Mouse (Mus musculus) bone marrow, adult 2 months (tissue): ENCODE data around the gene Mtln.

Experiments
- CTCF ChIP-seq: fragments of 200-500 bp; IDR thresholded peaks from 2 replicates; pipeline ENCODE4 v1.5.1; 2011; ENCODE audit warnings: low read length, control low read depth; ENCODE audit not compliant: control insufficient read depth, insufficient read depth
- POLR2A ChIP-seq: fragments of 200-500 bp; IDR thresholded peaks from 2 replicates; pipeline ENCODE4 v1.6.1; 2011; ENCODE audit warnings: low read depth, mild to moderate bottlenecking, control low read depth, low read length, borderline replicate concordance; ENCODE audit not compliant: control insufficient read depth

DNA sequence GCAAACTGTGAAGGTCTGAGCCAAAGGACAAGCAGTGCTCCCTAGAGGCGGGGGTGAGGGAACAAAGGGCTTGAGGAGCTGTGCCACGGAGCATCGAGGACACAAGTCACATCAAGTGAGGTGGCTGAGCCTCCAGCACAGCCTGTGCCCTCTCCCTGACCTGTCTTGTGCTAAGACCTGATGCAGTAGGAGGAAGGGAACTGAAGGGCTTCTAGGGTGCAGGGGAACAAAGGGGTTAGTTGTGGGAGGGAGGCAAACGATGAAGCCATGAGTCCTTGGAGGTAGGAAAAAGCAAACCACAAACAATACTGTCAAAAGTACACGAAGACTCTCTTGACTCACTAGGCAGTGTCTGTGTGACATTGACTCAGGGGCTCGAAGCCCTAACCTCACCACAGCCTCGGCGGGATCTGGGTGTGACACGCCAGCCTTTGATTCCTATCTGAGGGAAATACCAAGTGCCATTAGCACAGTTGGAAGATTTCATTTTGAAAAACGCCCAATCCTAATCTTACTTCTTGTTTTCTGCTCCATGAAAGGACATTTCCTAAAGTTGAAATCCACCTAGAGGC lies 31.8 kb downstream of the Mtln start:
- TF ChIP-seq CTCF (no peak), POLR2A (no peak)
